Mouse (Mus musculus) layer of hippocampus, adult 2 months (tissue): ENCODE measurements around the gene Fndc3a. TPM values are rescaled to one million over a fixed set of nuclear protein-coding genes. Genes with fewer than 3 reads are reported as not detected.

ENCODE experiments used
- DNase-seq, 2 experiments: peaks; one replicate each; pipeline ENCODE4 v3.0.0; 2022; ENCODE audit warnings: low spot score in 2 of 2
- H3K27ac ChIP-seq: fragments of 200-600 bp; 2 replicates; pipeline ENCODE4 v1.8.1; 2022
- H3K4me3 ChIP-seq: fragments of 200-600 bp; 2 replicates; pipeline ENCODE4 v1.8.1; 2022; ENCODE audit warnings: mild to moderate bottlenecking
- CTCF ChIP-seq: fragments of 200-600 bp; conservative IDR thresholded peaks from 2 replicates; pipeline ENCODE4 v1.8.1; 2022; ENCODE audit warnings: antibody characterized with exemption, mild to moderate bottlenecking, moderate library complexity
- total RNA-seq, 2 experiments: library from RNA; stranded (reverse); gene quantifications; 2 replicates each; pipeline ENCODE4 v1.2.3; 2021

Gene Fndc3a
- total RNA-seq, 2 experiments from 2014 or later = 38.0 to 39.6 TPM

DNA sequence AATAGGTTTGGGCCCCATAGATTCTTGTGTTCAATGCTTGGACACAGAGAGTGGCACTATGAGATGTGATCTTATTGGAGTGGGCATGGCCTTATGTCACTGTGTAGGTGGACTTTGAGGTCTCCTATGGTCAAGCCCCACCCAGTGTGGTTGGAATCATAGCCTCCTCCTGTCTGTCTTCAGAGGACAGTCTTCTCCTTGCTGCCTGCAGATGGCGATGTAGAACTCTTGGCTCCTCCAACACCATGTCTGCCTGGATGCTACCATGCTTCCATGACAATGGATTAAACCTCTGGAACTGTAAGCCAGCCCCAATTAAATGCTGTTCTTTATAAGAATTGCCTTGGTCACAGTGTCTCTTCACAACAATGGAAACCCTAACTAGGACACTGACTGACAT, 204.8 kb downstream of the Fndc3a start:
- peak; percentile 36 for TF ChIP-seq CTCF
- Histone ChIP-seq H3K4me3 (no peak overlapping the region), H3K27ac (no peak overlapping the region)
- no peak for DNase-seq

DNA sequence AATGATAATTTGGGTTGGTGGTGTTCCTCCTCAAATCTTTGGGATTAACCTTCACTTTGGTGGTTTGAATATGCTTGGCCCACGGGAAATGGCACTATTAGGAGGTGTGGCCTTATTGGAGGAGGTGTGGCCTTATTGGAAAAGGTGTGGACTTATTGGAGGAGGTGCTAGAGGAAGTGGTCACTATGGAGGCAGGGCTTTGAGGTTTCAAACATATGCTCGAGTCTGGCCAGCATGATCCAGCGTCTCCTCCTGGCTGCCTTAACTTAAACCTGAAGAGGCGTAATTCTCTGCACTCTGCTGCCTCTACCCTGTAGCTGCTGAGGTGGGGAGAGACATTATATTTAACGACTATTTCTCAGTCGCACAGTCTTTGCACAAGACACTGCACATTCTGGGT, 206.6 kb downstream of the Fndc3a start:
- no peak overlapping the region for H3K4me3 ChIP-seq
- H3K27ac ChIP-seq = no peak overlapping the region
- TF ChIP-seq CTCF = no peak
- DNase-seq = no peak

- no peak for DNase-seq
- Histone ChIP-seq H3K4me3 (no peak overlapping the region), H3K27ac (no peak overlapping the region)
- no peak for TF ChIP-seq CTCF
Measured at GRCm38 (mm10) chr14:72493775-72494174, 216.0 kb downstream of the Fndc3a start.

GRCm38 (mm10) chr14:72491738-72492137, 218.1 kb downstream of the Fndc3a start, which contains the start of gene Gm9195:
Gene Gm9195, minus strand, starts transcription at chr14:72491838.
- no peak for DNase-seq
- no peak within 1 kb of the TSS for H3K4me3 ChIP-seq
- no peak within 1 kb of the TSS for H3K27ac ChIP-seq
- no peak for TF ChIP-seq CTCF

DNA sequence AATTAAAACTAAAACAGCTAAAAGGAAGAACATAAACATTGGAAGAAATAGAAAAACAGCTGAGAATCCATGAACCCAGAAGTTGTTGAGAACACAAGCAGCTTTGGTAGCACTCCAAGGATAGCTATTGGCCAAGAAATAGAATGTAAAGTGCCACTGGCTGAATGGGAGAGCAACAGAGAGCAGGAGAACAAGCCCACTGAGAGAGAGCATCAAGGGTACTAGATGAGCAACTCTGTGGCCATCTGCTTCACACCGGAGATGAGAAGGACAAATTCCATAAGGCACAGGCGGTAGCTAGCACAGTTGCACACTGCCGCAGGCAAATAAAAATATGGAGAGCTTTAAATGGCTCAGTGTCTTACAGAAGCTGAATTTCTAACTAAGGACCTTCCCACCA, 219.4 kb downstream of the Fndc3a start:
- peak in 1 of 2 experiments; percentile 3 for DNase-seq

More for the DNA sequence above, 219.4 kb downstream of the Fndc3a start:
- Histone ChIP-seq H3K4me3 (no peak overlapping the region), H3K27ac (no peak overlapping the region)
- no peak for TF ChIP-seq CTCF

Other genes with a start within 250 kb of the Fndc3a start
- not detected for gene Gm9195, start 218.2 kb downstream of the Fndc3a start, total RNA-seq